Mouse (Mus musculus) stomach, embryonic 16.5 days (tissue): ENCODE results near the gene Zc3hav1l. TPM values are rescaled to one million over a fixed set of nuclear protein-coding genes. Genes with fewer than 3 reads are reported as not detected.

Experiments used
- ATAC-seq: fragments of 200-750 bp; cut with Nextera tagmentation; 2 replicates; pipeline ENCODE4 v1.8.0; 2017; ENCODE audit warnings: moderate number of reproducible peaks, moderate TSS enrichment; ENCODE audit not compliant: insufficient read depth, low FRiP score
- H3K27ac ChIP-seq: fragments of 300-500 bp; sonication (generic); 2 replicates; pipeline ENCODE4 v1.5.1; 2014; ENCODE audit warnings: low read length
- H3K27me3 ChIP-seq: fragments of 300-500 bp; sonication (generic); 2 replicates; pipeline ENCODE4 v1.6.1; 2014; ENCODE audit warnings: low read length, control low read depth, mixed read lengths; ENCODE audit not compliant: control insufficient read depth, insufficient read depth
- H3K36me3 ChIP-seq: fragments of 300-500 bp; sonication (generic); 2 replicates; pipeline ENCODE4 v1.6.1; 2014; ENCODE audit warnings: low read length; ENCODE audit not compliant: control insufficient read depth, insufficient read depth
- H3K4me1 ChIP-seq: fragments of 300-500 bp; sonication (generic); 2 replicates; pipeline ENCODE4 v1.6.1; 2014; ENCODE audit warnings: low read length, control low read depth, mixed read lengths; ENCODE audit not compliant: control insufficient read depth, insufficient read depth
- H3K4me2 ChIP-seq: fragments of 300-500 bp; sonication (generic); 2 replicates; pipeline ENCODE4 v1.6.1; 2014; ENCODE audit warnings: low read depth, low read length, mixed read lengths
- H3K4me3 ChIP-seq: fragments of 300-500 bp; sonication (generic); replicated peaks from 2 replicates; pipeline ENCODE4 v1.5.1; 2014; ENCODE audit warnings: mild to moderate bottlenecking, low read length
- H3K9ac ChIP-seq: fragments of 300-500 bp; sonication (generic); 2 replicates; pipeline ENCODE4 v1.6.1; 2014; ENCODE audit warnings: low read length
- H3K9me3 ChIP-seq: fragments of 300-500 bp; sonication (generic); replicated peaks from 2 replicates; pipeline ENCODE4 v1.6.1; 2016; ENCODE audit warnings: low read length, control low read depth; ENCODE audit not compliant: control insufficient read depth
- WGBS: fragments of 180-500 bp; shearing (Covaris S2); extraction: QIAGEN DNeasy Blood & Tissue Kit; methylation state at CpG from one replicate; pipeline ENCODE4 v1.1.7; 2014; 5-methylcytosine and 5-hydroxymethylcytosine counted together
- polyA plus RNA-seq: library from polyadenylated mRNA; unstranded; fragments of >200 nt; fragmentation: Nextera tagmentation; extraction: Ambion mirVana; gene quantifications from 2 replicates; pipeline ENCODE4 v1.2.1, GENCODE M21; 2015

The Zc3hav1l gene
- polyA plus RNA-seq, 1 experiment from 2014 or later = 6.9 TPM

- Histone ChIP-seq H3K9ac (peak overlapping the region; percentile 98), H3K9me3 (no peaks in the 10 kb centered on the region), H3K27ac (peak overlapping the region; percentile 97), H3K4me3 (peak overlapping the region; percentile 86), H3K4me1 (peaks cover 8% of the 10 kb centered on the region; the same call in 1 of the 2 replicates), H3K36me3 (peaks cover 20% of the 10 kb centered on the region; the same call in 1 of the 2 replicates), H3K4me2 (peak overlapping the region; percentile 54), H3K27me3 (no peaks in the 10 kb centered on the region)
- WGBS = 33% methylated on average over 12 of the region's 12 CpGs
- no peak for ATAC-seq
Observed at GRCm38 (mm10) chr6:38297580-38298245, 1.3 kb downstream of the Zc3hav1l start.

GRCm38 (mm10) chr6:38293708-38294107 lies 5.4 kb downstream of the Zc3hav1l start:
- peaks cover 25% of the 10 kb centered on the region; the same call in 1 of the 2 replicates for H3K36me3 ChIP-seq

GRCm38 (mm10) chr6:38292871-38293646 lies 6.0 kb downstream of the Zc3hav1l start:
- ATAC-seq = no peak
- Histone ChIP-seq H3K27ac (no peak overlapping the region), H3K4me2 (no peak overlapping the region), H3K4me3 (no peak overlapping the region), H3K36me3 (peaks cover 31% of the 10 kb centered on the region; the same call in 1 of the 2 replicates), H3K9ac (no peak overlapping the region), H3K9me3 (no peaks in the 10 kb centered on the region), H3K27me3 (no peaks in the 10 kb centered on the region), H3K4me1 (0 out of 2 replicates have a peak, but pooled peaks cover 4% of the 10 kb centered on the region)
- WGBS = 67% methylated on average over 11 of the region's 11 CpGs

More at GRCm38 (mm10) chr6:38293708-38294107, 5.4 kb downstream of the Zc3hav1l start:
- H3K9ac ChIP-seq = no peak overlapping the region
- H3K4me2 ChIP-seq = no peak overlapping the region
- H3K27ac ChIP-seq = no peak overlapping the region
- no peak for ATAC-seq
- 59% methylated on average over 3 of the region's 3 CpGs for WGBS
- no peaks in the 10 kb centered on the region for H3K9me3 ChIP-seq
- H3K4me3 ChIP-seq = no peak overlapping the region
- 0 out of 2 replicates have a peak, but pooled peaks cover 4% of the 10 kb centered on the region for H3K4me1 ChIP-seq
- H3K27me3 ChIP-seq = no peaks in the 10 kb centered on the region

GRCm38 (mm10) chr6:38284422-38284821 lies 14.6 kb downstream of the Zc3hav1l start:
- Histone ChIP-seq H3K9ac (no peak overlapping the region), H3K27me3 (no peaks in the 10 kb centered on the region), H3K9me3 (peaks cover 15% of the 10 kb centered on the region), H3K27ac (no peak overlapping the region), H3K4me3 (no peak overlapping the region), H3K4me1 (no peaks in the 10 kb centered on the region), H3K36me3 (peaks cover 46% of the 10 kb centered on the region), H3K4me2 (no peak overlapping the region)
- WGBS = 97% methylated on average over 19 of the region's 19 CpGs
- ATAC-seq = no peak

GRCm38 (mm10) chr6:38264466-38264865 lies 34.6 kb downstream of the Zc3hav1l start:
- Histone ChIP-seq H3K4me1 (no peaks in the 10 kb centered on the region), H3K9me3 (no peaks in the 10 kb centered on the region), H3K27me3 (no peaks in the 10 kb centered on the region), H3K4me3 (no peak overlapping the region), H3K9ac (no peak overlapping the region), H3K4me2 (no peak overlapping the region), H3K27ac (no peak overlapping the region), H3K36me3 (no peaks in the 10 kb centered on the region)
- no peak for ATAC-seq
- WGBS = 72% methylated on average over 7 of the region's 7 CpGs

GRCm38 (mm10) chr6:38263393-38264159 lies 35.5 kb downstream of the Zc3hav1l start:
- no peak overlapping the region for H3K9ac ChIP-seq
- no peaks in the 10 kb centered on the region for H3K9me3 ChIP-seq
- no peaks in the 10 kb centered on the region for H3K36me3 ChIP-seq
- H3K27me3 ChIP-seq = no peaks in the 10 kb centered on the region
- no peaks in the 10 kb centered on the region for H3K4me1 ChIP-seq
- H3K27ac ChIP-seq = no peak overlapping the region
- ATAC-seq = no peak; the same call in 1 of the 2 replicates
- 66% methylated on average over 5 of the region's 5 CpGs for WGBS
- no peak overlapping the region for H3K4me3 ChIP-seq
- no peak overlapping the region for H3K4me2 ChIP-seq

GRCm38 (mm10) chr6:38261877-38262276 lies 37.2 kb downstream of the Zc3hav1l start:
- Histone ChIP-seq H3K27me3 (no peaks in the 10 kb centered on the region), H3K4me2 (no peak overlapping the region), H3K4me3 (no peak overlapping the region), H3K9ac (no peak overlapping the region), H3K36me3 (no peaks in the 10 kb centered on the region), H3K27ac (no peak overlapping the region), H3K4me1 (no peaks in the 10 kb centered on the region), H3K9me3 (no peaks in the 10 kb centered on the region)
- WGBS = 71% methylated on average over 4 of the region's 4 CpGs
- no peak for ATAC-seq

- H3K36me3 ChIP-seq = no peaks in the 10 kb centered on the region
- H3K4me1 ChIP-seq = peaks cover 11% of the 10 kb centered on the region
- no peak overlapping the region for H3K4me3 ChIP-seq
- WGBS = 95% methylated on average over 8 of the region's 8 CpGs
- no peaks in the 10 kb centered on the region for H3K27me3 ChIP-seq
- no peak overlapping the region for H3K4me2 ChIP-seq
- no peak for ATAC-seq
- H3K9me3 ChIP-seq = no peaks in the 10 kb centered on the region
- no peak overlapping the region for H3K27ac ChIP-seq
- H3K9ac ChIP-seq = no peak overlapping the region
Observed at GRCm38 (mm10) chr6:38257506-38257905, 41.6 kb downstream of the Zc3hav1l start.
